Mouse (Mus musculus) lung, embryonic 15.5 days (tissue): ENCODE data around the gene Tmem117. TPM values are rescaled to one million over a fixed set of nuclear protein-coding genes. Genes with fewer than 3 reads are reported as not detected.
A peak's percentile ranks its signal among the peaks of the same experiment; 100 is the strongest.

ENCODE experiments used
- ATAC-seq: fragments of 200-750 bp; cut with Nextera tagmentation; 2 replicates; pipeline ENCODE4 v1.8.0; 2017; ENCODE audit warnings: moderate number of reproducible peaks, borderline replicate concordance; ENCODE audit not compliant: low FRiP score, low TSS enrichment; ENCODE audit errors: extremely low read depth
- H3K27ac ChIP-seq: fragments of 300-500 bp; sonication (generic); 2 replicates; pipeline ENCODE4 v1.5.1; 2015; ENCODE audit warnings: moderate library complexity, mild to moderate bottlenecking, inconsistent platforms
- H3K27me3 ChIP-seq: fragments of 300-500 bp; sonication (generic); 2 replicates; pipeline ENCODE4 v1.6.1; 2015; ENCODE audit warnings: inconsistent platforms
- H3K36me3 ChIP-seq: fragments of 300-500 bp; sonication (generic); 2 replicates; pipeline ENCODE4 v1.6.1; 2015; ENCODE audit warnings: inconsistent platforms
- H3K4me1 ChIP-seq: fragments of 300-500 bp; sonication (generic); 2 replicates; pipeline ENCODE4 v1.6.1; 2015; ENCODE audit warnings: inconsistent platforms
- H3K4me2 ChIP-seq: fragments of 300-500 bp; sonication (generic); 2 replicates; pipeline ENCODE4 v1.6.1; 2015; ENCODE audit warnings: inconsistent platforms, mild to moderate bottlenecking, moderate library complexity
- H3K4me3 ChIP-seq: fragments of 300-500 bp; sonication (generic); 2 replicates; pipeline ENCODE4 v1.5.1; 2015; ENCODE audit warnings: mild to moderate bottlenecking, inconsistent platforms
- H3K9ac ChIP-seq: fragments of 300-500 bp; sonication (generic); 2 replicates; pipeline ENCODE4 v1.6.1; 2015; ENCODE audit warnings: inconsistent platforms
- H3K9me3 ChIP-seq: fragments of 300-500 bp; sonication (generic); 2 replicates; pipeline ENCODE4 v1.6.1; 2016; ENCODE audit warnings: inconsistent platforms
- WGBS: fragments of 180-500 bp; shearing (Covaris S2); methylation state at CpG from one replicate; pipeline ENCODE4 v1.1.7; 2015; 5-methylcytosine and 5-hydroxymethylcytosine counted together
- polyA plus RNA-seq: library from polyadenylated mRNA; unstranded; fragments of >200 nt; fragmentation: Nextera tagmentation; extraction: Ambion mirVana; gene quantifications from 2 replicates; pipeline ENCODE4 v1.2.1, GENCODE M21; 2015

Gene Tmem117
- polyA plus RNA-seq, 1 experiment from 2014 or later = 3.7 TPM

- WGBS = 36% methylated on average over 3 of the region's 3 CpGs
Observed at GRCm38 (mm10) chr15:94681135-94681534, 52.1 kb downstream of the Tmem117 start.

GRCm38 (mm10) chr15:94684269-94684668, 55.2 kb downstream of the Tmem117 start:
- Histone ChIP-seq H3K36me3 (no peaks in the 10 kb centered on the region), H3K27ac (no peak overlapping the region), H3K27me3 (no peaks in the 10 kb centered on the region), H3K4me3 (no peak overlapping the region), H3K9me3 (no peaks in the 10 kb centered on the region), H3K4me1 (0 out of 2 replicates have a peak, but pooled peaks cover 3% of the 10 kb centered on the region), H3K9ac (no peak overlapping the region), H3K4me2 (no peak overlapping the region)
- ATAC-seq = no peak
- 79% methylated on average over 7 of the region's 7 CpGs for WGBS

More at GRCm38 (mm10) chr15:94681135-94681534, 52.1 kb downstream of the Tmem117 start:
- 0 out of 2 replicates have a peak, but pooled peaks cover 3% of the 10 kb centered on the region for H3K4me1 ChIP-seq
- H3K4me2 ChIP-seq = no peak overlapping the region
- H3K9me3 ChIP-seq = no peaks in the 10 kb centered on the region
- H3K4me3 ChIP-seq = no peak overlapping the region
- no peaks in the 10 kb centered on the region for H3K36me3 ChIP-seq
- ATAC-seq = no peak
- H3K27me3 ChIP-seq = no peaks in the 10 kb centered on the region
- H3K9ac ChIP-seq = no peak overlapping the region
- no peak overlapping the region for H3K27ac ChIP-seq

- Histone ChIP-seq H3K9me3 (no peaks in the 10 kb centered on the region), H3K4me3 (no peak overlapping the region), H3K4me2 (no peak overlapping the region)
Observed at GRCm38 (mm10) chr15:94687176-94687575, 58.1 kb downstream of the Tmem117 start.

GRCm38 (mm10) chr15:94687629-94688028, 58.6 kb downstream of the Tmem117 start:
- ATAC-seq = no peak
- no peak overlapping the region for H3K4me2 ChIP-seq
- H3K4me1 ChIP-seq = no peaks in the 10 kb centered on the region
- H3K27me3 ChIP-seq = no peaks in the 10 kb centered on the region
- no peak overlapping the region for H3K27ac ChIP-seq
- no peaks in the 10 kb centered on the region for H3K36me3 ChIP-seq
- H3K4me3 ChIP-seq = no peak overlapping the region
- H3K9ac ChIP-seq = no peak overlapping the region
- WGBS = 56% methylated on average over 3 of the region's 3 CpGs
- no peaks in the 10 kb centered on the region for H3K9me3 ChIP-seq

More at GRCm38 (mm10) chr15:94687176-94687575, 58.1 kb downstream of the Tmem117 start:
- Histone ChIP-seq H3K9ac (no peak overlapping the region), H3K4me1 (no peaks in the 10 kb centered on the region), H3K27me3 (no peaks in the 10 kb centered on the region), H3K27ac (no peak overlapping the region), H3K36me3 (no peaks in the 10 kb centered on the region)
- WGBS = 89% methylated on average over 7 of the region's 7 CpGs
- no peak for ATAC-seq

- no peak overlapping the region for H3K4me3 ChIP-seq
- H3K4me1 ChIP-seq = no peaks in the 10 kb centered on the region
- H3K27ac ChIP-seq = peak overlapping the region; percentile 31
- ATAC-seq = peak; percentile 35; the same call in 1 of the 2 replicates
- no peaks in the 10 kb centered on the region for H3K9me3 ChIP-seq
- no peak overlapping the region for H3K4me2 ChIP-seq
- no peaks in the 10 kb centered on the region for H3K27me3 ChIP-seq
- no peak overlapping the region for H3K9ac ChIP-seq
- 66% methylated on average over 5 of the region's 5 CpGs for WGBS
- H3K36me3 ChIP-seq = no peaks in the 10 kb centered on the region
Observed at GRCm38 (mm10) chr15:94689195-94689883, 60.3 kb downstream of the Tmem117 start.

GRCm38 (mm10) chr15:94689884-94690231, 60.8 kb downstream of the Tmem117 start:
- no peaks in the 10 kb centered on the region for H3K27me3 ChIP-seq
- no peaks in the 10 kb centered on the region for H3K4me1 ChIP-seq
- H3K9ac ChIP-seq = no peak overlapping the region
- H3K4me3 ChIP-seq = no peak overlapping the region
- H3K27ac ChIP-seq = peak overlapping the region; percentile 31
- WGBS = 46% methylated on average over 6 of the region's 6 CpGs
- no peak overlapping the region for H3K4me2 ChIP-seq
- no peaks in the 10 kb centered on the region for H3K36me3 ChIP-seq
- ATAC-seq = no peak
- H3K9me3 ChIP-seq = no peaks in the 10 kb centered on the region

GRCm38 (mm10) chr15:94722759-94723158, 93.7 kb downstream of the Tmem117 start:
- no peak overlapping the region for H3K4me3 ChIP-seq
- H3K9me3 ChIP-seq = no peaks in the 10 kb centered on the region
- H3K27ac ChIP-seq = no peak overlapping the region
- H3K27me3 ChIP-seq = no peaks in the 10 kb centered on the region
- H3K9ac ChIP-seq = no peak overlapping the region
- no peak overlapping the region for H3K4me2 ChIP-seq
- 29% methylated on average over 5 of the region's 5 CpGs for WGBS
- H3K36me3 ChIP-seq = no peaks in the 10 kb centered on the region
- H3K4me1 ChIP-seq = no peaks in the 10 kb centered on the region
- ATAC-seq = no peak

- Histone ChIP-seq H3K4me2 (no peak overlapping the region), H3K9ac (no peak overlapping the region), H3K36me3 (no peaks in the 10 kb centered on the region), H3K27ac (no peak overlapping the region), H3K27me3 (no peaks in the 10 kb centered on the region), H3K4me1 (no peaks in the 10 kb centered on the region), H3K4me3 (no peak overlapping the region), H3K9me3 (no peaks in the 10 kb centered on the region)
- 77% methylated on average over 4 of the region's 4 CpGs for WGBS
- no peak for ATAC-seq
Observed at GRCm38 (mm10) chr15:94732104-94732503, 103.1 kb downstream of the Tmem117 start.

- H3K27ac ChIP-seq = no peak overlapping the region
- no peaks in the 10 kb centered on the region for H3K4me1 ChIP-seq
- H3K4me3 ChIP-seq = no peak overlapping the region
- H3K9ac ChIP-seq = no peak overlapping the region
- no peaks in the 10 kb centered on the region for H3K9me3 ChIP-seq
- WGBS = 24% methylated on average over 4 of the region's 4 CpGs
- H3K36me3 ChIP-seq = no peaks in the 10 kb centered on the region
- H3K27me3 ChIP-seq = no peaks in the 10 kb centered on the region
- H3K4me2 ChIP-seq = no peak overlapping the region
- ATAC-seq = no peak
Observed at GRCm38 (mm10) chr15:94769227-94769626, 140.2 kb downstream of the Tmem117 start.

- Histone ChIP-seq H3K4me3 (no peak overlapping the region), H3K27me3 (no peaks in the 10 kb centered on the region), H3K4me1 (no peaks in the 10 kb centered on the region), H3K4me2 (no peak overlapping the region), H3K27ac (no peak overlapping the region), H3K9ac (no peak overlapping the region), H3K36me3 (no peaks in the 10 kb centered on the region), H3K9me3 (no peaks in the 10 kb centered on the region)
- no peak for ATAC-seq
- WGBS = 73% methylated on average over 7 of the region's 7 CpGs
Observed at GRCm38 (mm10) chr15:94770832-94771578, 142.0 kb downstream of the Tmem117 start.

- Histone ChIP-seq H3K27me3 (no peaks in the 10 kb centered on the region), H3K9ac (no peak overlapping the region), H3K27ac (no peak overlapping the region), H3K4me3 (no peak overlapping the region), H3K4me1 (no peaks in the 10 kb centered on the region), H3K36me3 (no peaks in the 10 kb centered on the region), H3K4me2 (no peak overlapping the region), H3K9me3 (no peaks in the 10 kb centered on the region)
- WGBS = 89% methylated on average over 19 of the region's 19 CpGs
- no peak for ATAC-seq
Observed at GRCm38 (mm10) chr15:94771691-94772090, 142.7 kb downstream of the Tmem117 start.
